Mouse (Mus musculus) thymus, adult 18-20 months (tissue): ENCODE measurements around the gene Slc16a8.
A peak's percentile ranks its signal among the peaks of the same experiment; 100 is the strongest.
"Not testable (repeated sequence)": the region's sequence is repeated elsewhere in the genome, so short reads cannot be mapped to it uniquely, and the experiment has no call there.

Source experiments
- DNase-seq, 2 experiments: peaks; one replicate each; pipeline ENCODE4 v3.0.0; 2022; ENCODE audit warnings: mixed read lengths in 2 of 2

The Slc16a8 gene

DNA sequence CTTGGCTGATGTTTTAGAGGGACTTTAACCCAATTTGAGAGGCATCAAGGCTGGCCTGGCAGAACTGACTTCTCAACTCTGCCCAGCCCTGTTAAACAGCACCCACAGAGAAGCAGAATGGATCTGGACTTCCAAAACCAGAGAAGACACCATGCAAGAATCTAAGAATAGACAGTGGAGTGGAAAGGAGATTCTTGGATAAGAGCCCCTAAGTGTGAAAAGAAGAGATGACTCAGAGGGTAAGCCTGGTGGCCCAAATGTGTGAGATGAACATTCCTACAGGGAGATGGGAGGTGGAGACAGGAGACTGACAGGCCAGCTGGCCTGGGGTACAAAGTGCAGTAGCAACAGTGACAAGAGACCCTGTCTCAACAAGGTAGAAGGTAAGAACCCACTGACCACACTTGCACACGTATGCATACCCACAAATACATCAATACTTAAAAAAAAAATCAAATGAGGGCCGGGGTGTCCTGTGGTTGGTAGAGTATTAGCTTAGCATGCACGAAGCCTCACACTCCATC, 8.3 kb upstream of the Slc16a8 start:
- DNase-seq, result no peak

- DNase-seq, result no peak
Observed at GRCm38 (mm10) chr15:79262375-79262774, 7.8 kb upstream of the Slc16a8 start.

DNA sequence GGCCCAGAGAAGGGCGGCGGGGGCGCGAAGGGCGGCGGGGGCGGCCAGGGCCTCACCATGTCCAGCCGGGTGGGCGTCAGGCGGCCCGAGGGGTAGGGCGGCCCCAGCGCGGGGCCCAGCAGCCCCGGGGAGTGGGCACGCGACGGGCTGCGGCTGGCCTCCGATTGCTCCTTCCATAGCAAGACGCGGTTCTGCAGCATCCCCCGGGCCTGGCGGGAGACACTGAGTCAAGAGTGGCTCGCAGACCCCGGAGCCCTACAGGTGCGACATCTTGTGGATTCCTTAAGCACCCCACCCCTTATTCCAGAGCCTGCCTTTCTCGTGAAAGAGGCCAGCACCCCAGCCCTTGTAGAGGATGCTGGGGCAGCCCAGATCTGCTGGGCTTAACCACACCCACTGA, 7.2 kb upstream of the Slc16a8 start:
- no peak for DNase-seq

- no peak for DNase-seq
Observed at GRCm38 (mm10) chr15:79261095-79261725, 6.6 kb upstream of the Slc16a8 start.

- DNase-seq, result no peak
Observed at GRCm38 (mm10) chr15:79258521-79258920, 4.0 kb upstream of the Slc16a8 start.

GRCm38 (mm10) chr15:79252580-79252979, 2.0 kb downstream of the Slc16a8 start:
- no peak for DNase-seq

DNA sequence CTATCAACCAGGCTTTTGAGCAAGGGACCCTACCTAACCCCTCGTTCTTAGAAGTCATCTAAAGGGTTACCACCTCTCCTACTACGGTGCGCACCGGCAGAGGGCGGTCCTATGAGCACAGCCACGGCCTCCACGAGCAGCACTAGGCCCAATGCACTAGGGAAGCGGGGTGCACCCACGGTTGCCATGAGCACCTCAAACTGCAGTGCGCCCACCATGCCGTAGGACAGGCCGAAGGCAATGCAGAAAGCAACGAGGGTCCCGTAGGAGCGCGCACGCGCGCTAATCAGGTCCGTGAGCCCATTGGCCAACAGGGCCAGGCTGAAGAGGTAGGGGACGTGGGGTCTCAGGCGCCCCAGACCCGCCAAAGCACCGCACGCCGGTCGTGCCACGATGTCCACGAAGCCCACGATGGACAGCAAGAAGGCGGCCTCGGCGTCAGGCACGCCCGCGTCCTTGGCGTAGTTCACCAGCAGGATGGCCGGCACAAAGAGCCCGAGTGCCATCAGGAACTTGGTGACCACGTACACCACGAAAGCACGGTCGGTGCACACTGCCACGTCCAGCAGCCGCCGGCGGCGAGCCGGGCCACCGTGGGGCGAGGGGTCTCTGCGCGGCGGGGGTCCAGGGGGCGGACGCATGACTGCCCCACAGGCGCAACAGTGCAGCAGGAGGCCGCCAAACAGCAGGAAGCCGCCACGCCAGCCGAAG, 2.6 kb downstream of the Slc16a8 start:
- no peak for DNase-seq

- no peak for DNase-seq
Observed at GRCm38 (mm10) chr15:79251168-79251567, 3.4 kb downstream of the Slc16a8 start.

DNA sequence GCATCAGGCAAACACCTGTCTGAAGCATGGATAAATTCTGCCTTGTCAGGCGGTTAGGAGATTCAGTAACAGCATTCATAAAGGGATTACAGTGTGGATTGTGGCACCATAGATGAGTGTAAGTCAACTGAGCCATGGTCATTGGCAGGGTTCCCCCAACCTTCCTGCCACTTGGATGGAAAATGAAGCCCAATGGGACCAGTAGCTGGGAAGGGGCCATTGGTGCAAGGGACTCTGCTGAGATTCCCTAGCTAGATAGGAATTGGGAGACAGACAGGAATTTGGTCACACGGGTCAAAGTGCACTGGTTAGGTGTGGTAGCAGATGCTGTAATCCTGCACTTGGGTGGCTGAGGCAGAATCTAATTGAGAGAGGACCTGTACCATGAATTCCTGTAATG, 4.3 kb downstream of the Slc16a8 start:
- DNase-seq, result no peak

- DNase-seq, result no peak
Observed at GRCm38 (mm10) chr15:79245321-79245720, 9.2 kb downstream of the Slc16a8 start.

- DNase-seq, result no peak
Observed at GRCm38 (mm10) chr15:79244071-79244893, 10.3 kb downstream of the Slc16a8 start.

GRCm38 (mm10) chr15:79243234-79244042, 11.1 kb downstream of the Slc16a8 start:
- DNase-seq, result peak; percentile 84 to 88

DNA sequence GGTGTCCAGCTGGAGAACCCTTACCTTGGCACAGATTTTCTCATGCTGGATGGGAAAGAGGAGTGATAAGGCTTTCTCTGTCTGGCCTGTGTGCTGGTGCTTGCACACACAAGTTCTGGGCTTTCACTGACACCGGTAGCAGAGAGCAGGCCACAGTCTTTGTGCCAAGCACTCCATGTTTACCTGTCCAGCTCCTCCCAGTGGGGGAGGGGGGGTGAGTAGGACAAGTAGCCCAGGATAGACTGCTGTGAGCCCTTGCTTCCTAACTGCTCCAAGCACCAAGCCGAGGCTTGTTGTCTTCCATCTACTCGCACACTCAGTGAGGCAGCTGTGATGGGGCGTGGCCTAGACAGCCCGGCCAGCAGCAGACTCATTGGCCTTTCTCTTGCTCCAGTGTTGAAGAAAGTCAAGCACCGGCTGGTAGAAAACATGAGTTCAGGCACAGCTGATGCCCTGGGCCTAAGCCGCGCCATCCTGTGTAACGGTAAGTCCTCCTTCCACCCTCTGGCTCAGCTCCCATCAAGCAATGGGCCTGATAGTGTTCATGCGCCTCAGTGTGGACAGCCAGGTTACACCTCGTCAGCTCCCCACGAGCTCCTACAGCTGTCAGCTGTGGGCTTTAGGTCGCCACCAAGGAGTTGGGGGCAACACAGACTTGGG, 11.9 kb downstream of the Slc16a8 start:
- no peak for DNase-seq

DNA sequence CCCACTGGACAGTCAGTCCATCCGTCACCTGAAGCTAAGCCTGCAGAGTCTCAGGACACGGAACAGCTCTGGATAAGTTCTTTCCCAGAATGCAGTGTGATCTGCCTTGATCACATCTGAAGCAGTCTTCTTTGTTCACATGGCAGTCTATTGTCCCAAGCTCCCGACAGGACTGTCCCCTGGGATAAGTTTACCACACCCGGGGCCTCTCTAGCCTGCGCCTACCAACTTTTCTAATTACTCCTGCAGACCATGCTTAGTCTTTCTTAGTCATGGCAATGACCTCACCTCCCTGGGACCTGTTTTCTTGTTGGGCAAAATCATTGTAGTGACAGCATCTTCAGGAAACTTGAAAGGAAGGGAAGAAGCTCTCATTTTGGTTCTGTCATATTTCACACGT, 16.5 kb downstream of the Slc16a8 start:
- no peak for DNase-seq

DNA sequence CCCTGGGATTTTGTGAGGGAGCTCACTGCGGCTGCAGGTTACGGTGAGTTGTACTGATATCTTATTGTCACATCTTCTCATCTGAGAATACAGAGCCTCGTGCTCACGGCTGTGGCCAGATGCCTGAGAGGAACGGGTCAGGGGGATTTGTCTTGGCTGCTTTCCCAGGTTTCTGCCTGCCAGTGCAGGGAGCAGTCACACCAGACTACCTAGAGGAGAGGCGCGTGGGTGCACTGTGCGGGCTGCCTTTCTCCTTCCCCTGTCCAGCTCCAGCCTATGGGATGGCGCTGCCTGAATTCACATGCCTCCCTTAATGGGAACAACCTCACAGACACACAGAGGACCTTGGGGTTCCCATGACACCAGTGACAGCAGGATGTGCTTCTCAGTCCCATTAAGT, 19.3 kb downstream of the Slc16a8 start:
- DNase-seq, result no peak

DNA sequence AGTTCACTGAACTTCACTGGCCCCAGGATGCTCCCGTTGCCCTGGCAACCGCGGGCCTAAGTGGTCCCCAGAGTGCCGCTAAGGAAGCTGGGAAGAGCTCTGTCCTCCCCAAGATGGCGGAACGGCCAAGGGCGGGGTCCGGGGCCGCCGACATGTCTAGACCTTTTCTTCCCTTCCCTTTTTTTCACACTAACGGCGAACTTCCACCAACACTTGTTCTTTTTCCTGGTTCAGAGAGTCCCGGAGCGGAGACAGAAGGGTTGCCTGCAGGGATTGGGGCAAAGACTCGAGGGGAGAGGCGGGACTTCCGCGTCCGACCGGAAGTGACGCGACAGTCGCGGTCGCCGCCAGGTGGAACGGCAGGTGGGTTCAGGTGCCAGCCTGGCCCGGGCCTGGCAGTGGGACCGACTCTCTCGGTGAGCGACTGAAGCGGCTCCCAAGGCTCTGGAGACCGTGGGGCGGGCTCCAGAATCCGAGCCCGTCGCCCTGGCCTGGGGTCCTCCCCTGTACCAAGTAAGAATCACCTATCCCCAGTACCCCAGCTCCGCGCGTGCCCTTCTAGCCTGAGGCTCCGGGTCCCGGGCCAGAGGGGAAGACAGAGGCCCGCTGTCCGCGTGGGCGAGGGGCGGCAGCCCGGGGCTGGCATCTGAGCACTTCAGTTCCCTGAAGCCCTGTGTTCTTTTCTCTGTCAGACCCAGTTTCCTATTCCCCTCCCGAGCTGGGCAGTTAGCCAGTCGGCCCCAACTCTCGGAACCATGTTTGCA, 25.3 kb downstream of the Slc16a8 start, which contains the start of the genes Pick1 and Gm49486:
Pick1 (plus strand) TSS at position 116 of the 764 bp plus-strand sequence.
Gm49486 (plus strand) TSS at position 334 of the 764 bp plus-strand sequence.
- peak; percentile 77 to 84 for DNase-seq

- not testable (repeated sequence) for DNase-seq
Observed at GRCm38 (mm10) chr15:79225780-79226179, 28.8 kb downstream of the Slc16a8 start.

GRCm38 (mm10) chr15:79224685-79225084, 29.9 kb downstream of the Slc16a8 start:
- peak; percentile 45 to 58 for DNase-seq

- no peak for DNase-seq
Observed at GRCm38 (mm10) chr15:79223641-79224040, 30.9 kb downstream of the Slc16a8 start.

- no peak for DNase-seq
Observed at GRCm38 (mm10) chr15:79219572-79219971, 35.0 kb downstream of the Slc16a8 start.

DNA sequence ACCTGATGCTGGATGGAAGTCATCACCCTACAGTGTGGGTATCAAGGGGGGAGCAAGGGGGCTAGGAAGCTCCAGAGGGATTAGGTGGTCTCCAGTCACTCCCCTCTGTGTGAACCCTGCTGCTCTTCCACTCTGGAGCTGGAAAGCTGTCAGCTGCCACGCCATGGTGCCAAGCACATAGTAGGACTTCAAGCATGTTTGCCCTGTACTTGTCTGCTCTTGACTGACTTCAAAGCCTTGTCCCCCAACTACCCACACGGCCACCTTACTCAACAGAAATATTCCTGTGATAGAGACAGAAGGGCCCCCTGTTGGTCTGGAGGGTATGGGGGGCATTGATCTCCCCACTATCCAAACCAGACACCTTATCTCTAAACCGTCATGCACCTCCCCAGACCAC, 38.4 kb downstream of the Slc16a8 start:
- DNase-seq, result no peak
